Mouse (Mus musculus): ENCODE measurements around the gene Fam117a. TPM values are rescaled to one million over a fixed set of nuclear protein-coding genes. Genes with fewer than 3 reads are reported as not detected.
A peak's percentile ranks its signal among the peaks of the same experiment; 100 is the strongest.

The Fam117a gene
- polyA plus RNA-seq, 1 experiment from 2014 or later = 5.5 TPM

GRCm38 (mm10) chr11:95420880-95421435, 84.1 kb downstream of the Fam117a start:
- Histone ChIP-seq H3K36me3 (ENCODE audit: control insufficient read depth, insufficient read depth) (no peaks in the 10 kb centered on the region), H3K27ac (ENCODE audit: low read depth, low read length) (no peak overlapping the region), H3K4me3 (ENCODE audit: low read depth, low read length) (no peak overlapping the region), H3K27me3 (replicated peaks; ENCODE audit: control insufficient read depth, insufficient read depth, low read length) (no peaks in the 10 kb centered on the region), H3K9me3 (ENCODE audit: control insufficient read depth) (no peaks in the 10 kb centered on the region), H3K4me1 (replicated peaks; ENCODE audit: control insufficient read depth, insufficient read depth, low read length) (no peaks in the 10 kb centered on the region), H3K4me2 (replicated peaks; ENCODE audit: low read depth) (no peak overlapping the region), H3K9ac (ENCODE audit: low read depth, low read length) (no peak overlapping the region)
- 0 out of 2 replicates have a peak, but pooled peaks have one; percentile 9 for TF ChIP-seq CTCF (IDR thresholded peaks at IDR 0.05; ENCODE audit: low read depth)
- no peak for ATAC-seq
- 62% methylated on average over 2 of the region's 2 CpGs for WGBS

GRCm38 (mm10) chr11:95423505-95423904, 86.7 kb downstream of the Fam117a start:
- no peaks in the 10 kb centered on the region for H3K36me3 ChIP-seq (ENCODE audit: control insufficient read depth, insufficient read depth)
- H3K4me2 ChIP-seq (replicated peaks; ENCODE audit: low read depth) = no peak overlapping the region
- 82% methylated on average over 3 of the region's 3 CpGs for WGBS
- ATAC-seq = no peak
- H3K4me3 ChIP-seq (ENCODE audit: low read depth, low read length) = no peak overlapping the region
- H3K27me3 ChIP-seq (replicated peaks; ENCODE audit: control insufficient read depth, insufficient read depth, low read length) = no peaks in the 10 kb centered on the region
- no peak overlapping the region for H3K27ac ChIP-seq (ENCODE audit: low read depth, low read length)
- H3K9ac ChIP-seq (ENCODE audit: low read depth, low read length) = no peak overlapping the region
- peak; percentile 48 for TF ChIP-seq CTCF (IDR thresholded peaks at IDR 0.05; ENCODE audit: low read depth)
- H3K9me3 ChIP-seq (ENCODE audit: control insufficient read depth) = no peaks in the 10 kb centered on the region
- H3K4me1 ChIP-seq (replicated peaks; ENCODE audit: control insufficient read depth, insufficient read depth, low read length) = no peaks in the 10 kb centered on the region

- no peak overlapping the region for H3K9ac ChIP-seq (ENCODE audit: low read depth, low read length)
- no peaks in the 10 kb centered on the region for H3K9me3 ChIP-seq (ENCODE audit: control insufficient read depth)
- H3K4me1 ChIP-seq (replicated peaks; ENCODE audit: control insufficient read depth, insufficient read depth, low read length) = no peaks in the 10 kb centered on the region
- no peaks in the 10 kb centered on the region for H3K36me3 ChIP-seq (ENCODE audit: control insufficient read depth, insufficient read depth)
- TF ChIP-seq CTCF (IDR thresholded peaks at IDR 0.05; ENCODE audit: low read depth) = no peak
- no peak overlapping the region for H3K4me3 ChIP-seq (ENCODE audit: low read depth, low read length)
- no peak overlapping the region for H3K27ac ChIP-seq (ENCODE audit: low read depth, low read length)
- 43% methylated on average over 2 of the region's 2 CpGs for WGBS
- ATAC-seq = no peak
- H3K4me2 ChIP-seq (replicated peaks; ENCODE audit: low read depth) = no peak overlapping the region
- H3K27me3 ChIP-seq (replicated peaks; ENCODE audit: control insufficient read depth, insufficient read depth, low read length) = no peaks in the 10 kb centered on the region
These were observed 94.5 kb downstream of the Fam117a start for GRCm38 (mm10) chr11:95431344-95431743.

Other genes with a start within 250 kb of the Fam117a start
- gene Dlx3, start 216.9 kb upstream of the Fam117a start, polyA plus RNA-seq (2015; fragmentation: Nextera tagmentation; extraction: Ambion mirVana) = 0.30 and 0.44 TPM in 2 replicates
- not detected in 2 replicates for gene Dlx4, start 190.8 kb upstream of the Fam117a start, polyA plus RNA-seq (2015; fragmentation: Nextera tagmentation; extraction: Ambion mirVana)
- not detected in 2 replicates for gene Tac4, start 75.5 kb upstream of the Fam117a start, polyA plus RNA-seq (2015; fragmentation: Nextera tagmentation; extraction: Ambion mirVana)
- gene Kat7, start 26.8 kb upstream of the Fam117a start, polyA plus RNA-seq (2015; fragmentation: Nextera tagmentation; extraction: Ambion mirVana) = 29.7 and 30.2 TPM in 2 replicates
- 130 and 144 TPM in 2 replicates for gene Slc35b1, start 47.7 kb downstream of the Fam117a start, polyA plus RNA-seq (2015; fragmentation: Nextera tagmentation; extraction: Ambion mirVana)
- gene Spop, start 77.1 kb downstream of the Fam117a start, polyA plus RNA-seq (2015; fragmentation: Nextera tagmentation; extraction: Ambion mirVana) = 54.1 and 61.2 TPM in 2 replicates
- 0.22 and 0.43 TPM in 2 replicates for gene Nxph3, start 177.6 kb downstream of the Fam117a start, polyA plus RNA-seq (2015; fragmentation: Nextera tagmentation; extraction: Ambion mirVana)

Measured in intestine, postnatal 0 days (tissue).